Mouse (Mus musculus): ENCODE data around the gene Sbk1. TPM values are rescaled to one million over a fixed set of nuclear protein-coding genes. Genes with fewer than 3 reads are reported as not detected.
A peak's percentile ranks its signal among the peaks of the same experiment; 100 is the strongest.
"Not testable (repeated sequence)": the region's sequence is repeated elsewhere in the genome, so short reads cannot be mapped to it uniquely, and the experiment has no call there.

The Sbk1 gene
- total RNA-seq, 1 experiment from 2014 or later: 45.1 TPM

DNA sequence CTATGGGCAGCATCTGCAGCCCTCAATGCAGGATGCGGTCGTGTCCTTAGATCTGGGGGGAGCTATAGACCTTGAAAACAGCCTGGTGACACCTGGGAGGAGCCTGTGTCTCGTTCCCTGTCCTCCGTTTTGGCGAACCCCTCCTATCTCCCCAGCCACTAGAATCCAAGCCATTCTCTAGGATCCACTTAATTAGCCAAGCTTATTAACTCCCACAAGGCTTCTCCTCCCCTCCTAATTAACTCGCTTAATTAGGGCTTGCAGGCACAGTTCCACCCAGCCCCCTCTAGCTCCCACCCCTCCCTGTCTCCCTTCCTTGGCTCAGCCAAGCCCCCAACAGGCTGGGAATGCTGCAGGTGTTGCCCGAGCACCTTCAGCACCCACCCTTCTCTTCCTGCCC lies 8.5 kb upstream of the Sbk1 start:
- no peak for DNase-seq

DNA sequence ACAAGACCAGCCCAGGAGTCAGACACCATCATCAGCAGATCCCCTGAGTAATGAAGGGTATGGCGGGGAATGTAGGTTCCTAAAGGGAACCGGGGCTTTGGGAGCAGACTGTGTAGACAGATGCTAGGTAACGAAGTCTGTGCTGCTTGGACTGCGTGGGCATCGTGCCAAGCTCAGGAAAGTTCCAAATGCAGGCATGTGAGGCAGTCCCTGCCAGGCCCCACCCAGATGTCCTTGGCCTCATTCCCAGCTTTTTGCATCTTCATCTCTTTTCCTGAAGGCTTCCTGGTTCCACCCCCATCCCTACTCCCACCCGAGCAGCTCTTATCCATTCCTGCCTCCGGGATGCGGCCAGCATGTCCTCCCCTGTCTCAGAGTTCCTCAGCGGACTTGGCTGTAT lies 6.5 kb upstream of the Sbk1 start:
- peak; percentile 89 for DNase-seq

DNA sequence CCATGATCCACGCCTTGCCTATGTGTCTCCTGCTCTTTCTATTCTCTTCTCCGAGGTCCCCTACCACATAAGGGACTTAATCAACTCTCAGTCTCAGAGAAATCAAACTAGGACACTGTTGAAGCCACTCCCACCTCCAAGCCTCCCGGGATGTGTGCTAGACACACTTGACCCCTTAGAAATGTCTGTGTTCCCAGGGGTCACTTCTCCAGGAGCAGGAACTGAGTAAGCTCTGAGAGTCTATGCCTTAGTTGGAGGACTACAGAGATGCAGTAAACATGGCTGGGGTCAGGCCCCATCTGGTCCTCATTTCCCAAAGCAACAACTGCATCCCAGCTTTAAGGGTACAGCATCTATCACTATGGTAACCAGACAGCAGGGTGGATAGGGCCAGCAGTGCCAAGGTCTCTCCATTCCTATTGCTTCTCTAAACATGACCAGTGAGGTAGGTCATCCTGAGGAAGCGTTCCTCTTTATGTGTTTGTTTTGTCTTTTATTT lies 6.0 kb upstream of the Sbk1 start:
- no peak for DNase-seq

DNA sequence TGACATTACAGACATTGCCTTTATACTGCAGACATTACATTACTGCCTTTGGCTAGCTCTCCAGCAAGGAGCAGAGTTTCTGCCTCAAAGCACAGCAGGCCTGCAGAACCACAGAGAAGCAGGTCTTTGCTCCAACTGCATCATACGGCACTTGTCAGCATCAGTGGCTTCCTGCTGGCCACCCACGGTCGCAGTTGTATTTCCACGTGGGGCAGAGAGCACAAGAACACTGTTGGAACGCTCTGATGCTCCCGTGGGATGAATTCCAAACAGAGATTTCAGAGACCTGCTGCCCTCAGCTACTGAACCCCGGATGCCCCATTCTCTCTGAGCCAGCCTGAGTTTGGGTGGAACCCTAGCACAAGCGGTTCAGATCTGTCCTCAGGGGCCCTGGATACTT lies 4.8 kb upstream of the Sbk1 start:
- DNase-seq: no peak

DNA sequence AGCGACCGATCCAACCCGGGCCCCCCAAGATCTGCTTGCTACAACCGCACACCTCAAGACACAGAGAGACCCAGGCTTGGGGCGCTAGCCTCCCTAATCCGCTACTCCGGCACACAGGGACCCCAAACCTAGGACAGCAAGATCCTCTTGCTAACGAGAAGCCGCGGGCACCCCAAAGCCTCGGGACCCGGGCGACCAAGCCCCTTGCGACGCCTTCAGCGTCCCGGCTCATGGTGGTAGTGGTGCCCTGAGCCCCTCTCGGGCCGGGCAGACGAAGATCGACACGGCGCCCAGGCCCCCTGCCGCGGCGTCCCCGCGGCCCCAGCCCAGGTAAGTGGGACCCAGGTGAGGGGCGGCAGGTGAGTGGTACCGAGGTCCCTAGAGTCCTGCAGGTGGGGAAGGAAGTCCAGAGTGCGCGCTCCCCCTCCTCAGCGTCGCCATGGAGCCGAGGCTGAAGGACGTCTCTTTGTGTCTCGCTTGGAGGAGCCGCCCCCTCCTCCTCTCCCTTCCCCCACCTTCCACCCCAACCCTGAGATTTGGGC lies 422 bp downstream of the Sbk1 start:
- no peak for DNase-seq

DNA sequence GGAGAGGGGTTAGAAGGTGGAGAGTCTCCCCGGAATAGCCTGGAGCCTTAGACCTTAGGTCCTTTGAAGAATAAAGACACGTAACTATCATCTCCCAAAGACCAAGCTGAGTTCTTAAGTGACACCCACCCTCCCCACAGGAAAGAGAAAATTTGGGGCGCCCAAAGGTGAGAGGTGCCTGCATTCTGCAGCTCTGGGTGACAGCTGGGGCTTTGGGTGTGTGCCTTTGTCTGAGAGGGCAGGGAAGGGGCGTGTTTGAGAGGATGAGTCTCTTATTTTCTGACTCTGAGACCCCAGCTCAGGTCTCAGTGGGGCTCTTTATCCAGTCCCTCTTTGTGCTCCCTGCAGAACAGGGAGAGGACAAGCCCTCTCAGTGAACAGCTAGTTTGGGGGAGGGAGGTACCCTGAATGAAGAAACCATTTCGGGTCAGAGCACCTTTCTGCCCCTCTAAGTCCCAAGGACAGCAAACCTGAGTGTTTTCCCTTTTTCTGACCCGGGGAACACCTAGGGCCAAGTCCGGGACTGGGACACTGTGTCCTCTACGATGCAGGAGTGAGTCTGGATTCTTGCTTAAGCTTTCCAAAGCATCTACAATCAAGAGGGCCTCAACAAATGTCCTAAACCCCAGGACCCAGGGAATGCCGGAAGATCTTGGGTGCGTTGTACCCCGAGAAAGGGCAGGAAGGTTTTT lies 1.1 kb downstream of the Sbk1 start:
- DNase-seq: no peak

DNA sequence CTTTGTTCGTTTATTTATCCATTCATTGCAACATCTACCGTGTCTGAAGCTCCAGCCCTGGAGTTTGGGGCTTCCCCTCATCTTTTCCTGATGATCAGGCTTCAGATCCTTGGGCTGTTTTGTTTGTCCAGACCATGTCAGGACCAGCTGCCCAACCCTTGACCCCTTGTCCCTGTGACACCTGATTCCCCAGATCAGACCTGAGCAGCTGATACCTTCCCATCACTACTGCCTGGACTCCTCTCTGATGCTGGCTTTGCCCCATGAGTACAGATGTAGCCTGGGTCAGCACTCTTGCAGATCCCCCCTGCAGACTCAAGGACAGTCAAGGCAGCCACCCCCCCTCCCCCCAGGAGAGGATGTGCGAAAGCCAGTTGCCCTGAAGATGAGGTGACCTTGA lies 1.7 kb downstream of the Sbk1 start:
- DNase-seq: no peak

DNA sequence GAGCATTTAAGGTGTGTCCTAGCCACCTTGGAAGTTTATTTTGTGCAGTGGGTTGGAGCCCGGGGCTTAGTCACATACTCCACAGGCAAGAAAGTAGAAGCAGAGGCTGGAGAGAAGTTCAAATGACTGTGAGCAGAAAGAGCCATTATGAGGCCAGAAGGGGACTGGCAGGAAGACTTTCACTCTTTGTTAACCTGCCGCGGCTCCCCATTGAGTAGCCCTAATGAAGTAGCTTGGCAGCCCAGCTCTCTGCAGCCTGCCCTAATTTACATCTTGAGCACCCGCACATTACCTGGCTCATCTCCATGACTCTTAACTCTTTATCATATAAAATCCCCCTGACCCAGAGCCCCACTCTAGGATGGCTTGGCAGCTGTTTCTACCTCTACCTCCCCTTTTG lies 2.2 kb downstream of the Sbk1 start:
- no peak for DNase-seq

DNA sequence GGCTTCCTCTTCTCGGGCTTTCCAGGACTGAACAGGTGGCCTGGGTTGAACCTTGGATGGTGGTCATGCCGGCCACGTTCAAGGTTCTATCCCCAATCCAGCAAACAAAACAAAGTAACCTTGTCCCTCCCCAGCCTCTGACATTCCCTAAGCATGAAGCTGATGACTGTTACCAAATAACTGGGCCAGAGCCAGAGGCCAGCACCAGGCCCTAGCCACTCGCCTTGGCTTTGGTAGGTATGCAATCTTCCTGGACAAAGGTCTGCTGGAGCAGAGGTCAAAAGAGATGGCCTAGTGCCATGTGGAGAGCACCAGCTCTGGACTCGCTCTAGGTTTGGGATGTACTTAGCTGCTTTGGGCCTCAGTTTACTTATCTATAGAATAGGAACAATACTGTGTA lies 3.3 kb downstream of the Sbk1 start:
- DNase-seq: peak; percentile 86

DNA sequence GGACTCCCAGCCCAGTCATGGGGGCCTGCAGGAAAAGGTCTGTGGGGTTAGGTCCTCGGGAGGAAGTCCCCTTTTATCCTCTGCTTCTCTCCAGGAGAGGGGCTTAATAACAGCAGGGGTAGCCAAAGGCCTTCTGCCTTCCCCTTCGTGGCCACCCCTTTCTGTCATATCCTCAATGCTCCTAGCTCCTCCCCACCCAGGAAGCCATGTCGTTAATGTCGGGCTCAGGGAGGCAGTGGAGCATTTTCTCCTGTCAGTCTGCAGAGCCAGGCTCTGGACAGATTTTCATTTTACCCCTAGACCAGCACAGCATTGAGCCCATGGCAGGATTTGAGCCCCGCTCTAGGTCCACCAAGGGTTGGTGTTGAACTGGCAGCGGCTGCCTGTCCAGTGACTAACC lies 3.9 kb downstream of the Sbk1 start:
- DNase-seq: no peak

DNA sequence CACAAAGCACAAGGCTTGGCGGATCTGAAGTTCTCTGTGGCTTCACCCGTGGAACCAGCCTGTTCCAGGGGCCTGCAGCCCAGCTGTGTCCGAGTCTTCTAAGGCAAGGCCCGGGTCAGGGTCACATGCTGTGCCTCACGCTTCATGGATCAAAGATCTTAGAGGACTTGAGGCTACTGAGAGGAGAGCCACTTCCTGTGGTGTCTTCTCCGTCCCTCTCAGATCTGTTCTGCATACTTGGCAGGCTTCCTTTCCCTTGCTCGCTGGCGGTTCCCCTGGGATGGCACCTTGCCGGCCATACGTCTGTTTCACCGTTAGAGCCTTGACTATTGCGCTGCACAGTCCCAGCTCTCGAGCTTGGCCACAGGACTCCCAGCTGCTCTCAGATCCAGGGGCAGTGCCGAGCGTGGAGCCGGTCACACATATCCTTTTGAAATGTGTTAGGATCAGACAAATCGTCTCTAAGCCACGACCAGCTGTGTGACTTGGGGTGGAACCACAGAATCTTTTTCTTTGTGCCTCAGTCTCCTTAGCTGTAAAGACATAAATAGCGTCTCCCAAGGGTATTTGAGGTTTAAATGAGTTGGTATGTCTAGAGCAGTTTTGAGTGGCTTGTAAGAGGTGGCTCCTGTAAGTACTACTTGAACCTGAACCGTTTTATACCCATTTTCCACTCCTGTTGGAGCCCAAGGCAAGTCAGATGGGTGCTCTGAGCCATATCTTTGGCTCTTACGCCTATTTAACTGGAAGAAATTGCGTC lies 5.3 kb downstream of the Sbk1 start:
- DNase-seq: no peak

DNA sequence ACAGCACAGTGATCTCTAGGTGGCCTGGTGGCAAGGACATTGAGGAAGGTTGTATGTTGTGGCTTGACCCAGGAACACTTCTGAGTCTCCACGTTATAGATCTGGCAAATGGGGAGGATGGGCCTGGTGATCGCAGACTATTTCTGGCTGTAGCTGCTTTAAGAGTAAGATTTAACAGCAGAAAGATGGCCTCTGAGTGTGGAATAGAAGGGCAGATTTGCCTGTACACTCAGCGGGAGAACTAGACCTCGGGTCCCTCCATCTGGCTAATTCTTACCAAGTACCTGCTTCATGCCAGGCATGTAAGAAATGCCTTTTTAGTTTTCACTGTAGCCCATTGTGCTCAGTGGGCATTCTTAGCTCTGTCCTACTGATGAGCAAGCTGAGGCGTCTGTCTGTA lies 6.4 kb downstream of the Sbk1 start:
- no peak for DNase-seq

DNA sequence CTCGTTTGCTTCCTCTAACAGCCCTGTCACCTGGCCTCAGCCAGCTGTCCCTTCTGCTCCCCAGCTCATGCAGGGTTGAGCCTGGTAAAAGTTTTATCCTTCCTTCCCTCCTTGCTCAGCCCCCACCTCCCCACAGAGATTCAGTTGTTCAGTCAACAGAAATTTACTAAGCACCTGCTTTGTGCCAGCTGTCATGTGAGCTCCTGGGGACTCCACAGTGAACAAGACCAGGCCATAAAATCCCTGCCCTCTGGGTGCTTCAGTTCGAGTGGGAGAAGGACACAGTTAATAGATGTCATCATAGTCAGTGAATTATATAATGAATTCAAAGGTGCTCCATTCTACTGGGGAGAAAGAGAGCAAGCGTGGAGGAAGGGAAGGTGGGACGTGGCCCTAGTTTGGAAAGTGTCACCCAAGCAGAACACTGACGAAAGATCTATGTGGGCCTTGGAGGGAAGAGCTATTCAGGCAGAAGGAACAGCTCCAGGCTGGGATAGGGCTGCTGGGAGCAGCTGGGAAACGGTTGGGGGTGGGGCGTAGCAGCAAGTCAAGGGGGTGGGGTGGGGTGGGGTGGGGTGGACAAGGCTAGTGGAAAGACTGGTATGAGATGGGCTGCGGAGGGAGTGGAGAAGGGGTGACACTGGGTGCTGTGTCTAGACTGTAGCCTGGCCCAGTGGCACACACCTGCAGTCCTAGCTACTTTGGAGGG lies 7.5 kb downstream of the Sbk1 start:
- DNase-seq: no peak

DNA sequence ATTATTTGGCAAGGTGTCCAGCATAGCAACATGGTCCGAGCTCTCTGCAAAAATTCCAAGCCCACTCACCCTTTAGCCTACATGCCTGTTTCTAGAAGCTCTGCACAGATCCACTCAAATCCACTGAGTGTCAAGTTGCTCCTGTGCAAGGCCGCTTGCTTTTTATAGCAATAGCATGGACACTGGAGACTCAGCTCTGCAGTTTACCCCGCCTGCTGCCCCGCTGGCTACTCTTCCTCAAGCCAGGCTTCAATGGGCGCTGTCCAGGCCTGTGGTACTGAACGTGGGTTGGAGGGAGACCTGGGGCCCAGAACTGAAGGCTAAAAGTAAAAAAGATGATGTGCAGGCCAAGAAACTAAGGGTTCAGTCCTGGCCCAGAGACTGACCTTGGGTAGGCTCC lies 8.3 kb downstream of the Sbk1 start:
- DNase-seq: peak; percentile 75

DNA sequence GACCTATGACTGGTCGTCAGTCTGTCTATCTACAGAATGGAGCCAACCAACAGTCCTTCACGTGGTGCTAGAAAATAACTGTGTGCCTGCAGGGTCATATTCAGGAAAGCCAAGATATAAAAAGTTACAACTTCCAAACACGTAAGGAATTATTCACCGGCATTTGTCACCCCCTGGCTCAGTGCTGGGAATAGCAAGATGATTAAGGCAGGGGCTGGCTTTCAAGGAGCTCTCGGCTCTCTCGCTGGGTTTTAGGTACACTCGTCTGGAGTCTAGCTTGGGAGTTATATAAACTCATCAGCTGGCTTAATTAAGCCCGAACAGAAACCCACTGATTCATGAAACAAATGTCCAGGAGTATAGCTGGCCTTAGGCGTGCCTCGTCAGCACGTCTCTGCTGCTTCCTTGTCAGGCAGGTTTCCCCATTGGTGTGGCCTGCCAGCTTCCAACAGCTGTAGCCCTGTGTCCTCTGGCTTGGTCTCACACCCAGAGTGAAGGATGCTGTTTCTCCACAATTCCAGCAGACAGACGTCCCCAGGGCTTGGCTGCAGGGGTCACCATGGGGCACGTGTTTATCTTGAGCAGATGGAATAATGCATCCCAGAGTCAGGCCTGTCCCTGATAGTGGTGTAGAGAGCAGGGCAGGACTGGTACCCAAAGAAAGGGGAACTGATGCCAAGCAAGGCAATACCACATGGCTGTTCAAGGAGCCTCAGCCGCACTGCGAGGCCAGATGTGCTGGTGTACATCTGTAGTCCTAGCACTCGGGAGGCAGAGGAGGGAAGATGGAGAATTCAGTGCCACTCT lies 9.7 kb downstream of the Sbk1 start:
- no peak for DNase-seq

DNA sequence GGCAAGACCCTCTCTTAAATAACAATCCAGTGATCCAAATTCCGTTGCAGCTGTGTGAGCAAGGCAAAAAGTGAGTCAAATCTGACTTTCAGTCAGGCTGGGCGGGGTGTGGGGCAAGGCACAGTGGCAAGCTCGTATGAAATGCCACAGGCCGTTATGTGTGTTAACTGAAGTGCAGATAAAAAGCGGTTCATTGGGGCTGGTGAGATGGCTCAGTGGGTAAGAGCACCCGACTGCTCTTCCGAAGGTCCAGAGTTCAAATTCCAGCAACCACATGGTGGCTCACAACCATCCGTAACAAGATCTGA lies 10.2 kb downstream of the Sbk1 start:
- not testable (repeated sequence) for DNase-seq

DNA sequence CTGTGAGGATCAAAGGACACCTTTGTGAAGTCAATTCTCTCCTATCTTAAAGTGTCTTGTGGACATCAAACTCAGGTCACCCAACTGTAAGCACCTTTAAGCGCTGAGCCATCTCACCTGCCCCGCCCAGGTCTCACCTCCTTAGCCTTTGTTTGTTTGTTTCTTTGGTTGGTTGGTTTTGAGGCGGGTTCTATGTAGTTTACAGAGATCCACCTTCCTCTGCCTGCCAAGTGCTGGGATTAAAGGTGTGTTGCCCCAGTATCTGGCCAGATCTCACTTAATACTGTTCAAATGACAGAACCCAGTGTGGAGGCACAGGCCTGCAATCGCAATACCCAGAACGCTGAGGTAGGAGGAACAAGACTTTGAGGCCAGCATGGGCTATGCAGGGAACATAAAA lies 11.6 kb downstream of the Sbk1 start:
- no peak for DNase-seq

DNA sequence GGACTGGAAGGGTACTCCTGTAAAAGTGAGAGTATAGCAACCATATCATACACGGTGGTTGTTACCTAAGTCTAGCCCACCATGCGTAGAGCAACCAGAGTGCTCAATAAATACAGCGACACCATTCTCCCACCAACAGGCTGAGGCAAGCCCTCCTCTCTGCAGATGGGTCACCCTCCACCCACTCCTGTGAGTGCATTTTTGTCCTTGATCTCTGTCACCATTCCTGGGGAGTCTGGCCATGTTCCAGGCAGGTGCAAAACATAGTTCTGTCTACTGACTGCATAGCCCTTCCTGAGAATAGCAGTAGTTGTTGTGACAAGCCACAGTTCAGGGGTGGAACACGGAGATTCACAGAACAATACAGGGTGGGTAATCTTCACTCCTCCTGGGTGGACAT lies 12.0 kb downstream of the Sbk1 start:
- no peak for DNase-seq

DNA sequence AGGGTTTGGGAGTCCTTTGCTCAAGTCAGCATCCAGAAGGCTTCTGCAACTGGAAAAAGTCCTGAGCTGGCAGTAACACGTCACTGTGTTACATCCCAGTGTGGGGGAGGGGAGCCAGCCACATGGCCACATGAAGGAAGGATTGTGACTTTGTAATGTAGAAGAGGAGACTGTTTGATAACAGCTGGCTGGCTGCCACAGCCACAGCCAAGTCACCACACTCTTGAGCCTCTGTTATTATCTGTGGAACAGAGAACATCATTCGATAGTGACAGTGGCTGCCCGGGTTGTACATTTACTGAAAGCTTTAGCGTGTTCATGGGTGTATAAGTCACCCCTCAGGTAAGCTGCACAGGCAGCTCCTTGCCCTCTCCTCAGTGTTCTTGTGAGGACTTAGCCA lies 12.4 kb downstream of the Sbk1 start:
- peak; percentile 84 for DNase-seq

DNA sequence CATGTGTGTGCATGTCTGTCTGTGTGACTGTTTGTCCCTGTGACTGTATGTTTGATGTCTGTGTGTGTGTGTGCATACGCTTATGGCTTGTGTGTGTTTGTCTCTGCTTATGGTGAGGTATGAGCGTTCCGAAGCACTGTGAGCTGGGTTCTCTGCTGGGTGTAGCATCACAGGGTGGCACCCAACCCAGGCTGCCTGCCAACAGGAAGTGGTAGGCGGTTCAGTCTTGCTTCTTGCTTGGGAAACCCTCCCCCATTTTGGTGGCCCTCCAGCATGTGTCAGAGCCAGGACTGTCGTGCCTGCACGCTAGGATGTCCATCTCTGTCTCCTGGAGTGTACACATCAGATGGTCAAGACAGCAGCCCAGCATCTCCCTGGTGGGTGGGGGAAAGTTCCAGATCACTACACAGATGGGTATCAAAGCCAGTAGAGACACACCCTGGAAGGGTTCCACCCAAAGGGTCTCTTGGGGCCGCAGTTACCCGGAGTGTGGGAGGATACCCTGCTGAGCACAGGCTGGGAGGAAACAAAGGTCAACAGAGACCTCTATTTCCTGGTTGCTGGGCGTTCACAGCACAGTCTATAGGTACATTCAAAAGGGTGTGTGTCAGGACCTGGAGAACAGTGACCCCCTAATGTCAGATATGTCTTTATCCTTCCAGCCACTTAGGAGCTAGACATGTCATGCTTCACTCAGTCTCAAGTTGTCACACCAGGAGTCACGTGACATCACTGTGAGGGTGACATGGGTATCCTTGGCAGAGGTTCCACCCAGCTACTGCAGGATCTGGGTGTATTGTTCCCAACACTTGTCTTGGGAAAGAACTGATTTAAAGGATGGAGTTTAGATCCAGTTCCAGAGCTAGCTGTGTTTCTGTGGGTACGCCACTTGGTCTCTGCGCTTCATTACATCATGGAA lies 13.1 kb downstream of the Sbk1 start:
- peak; percentile 80 for DNase-seq

DNA sequence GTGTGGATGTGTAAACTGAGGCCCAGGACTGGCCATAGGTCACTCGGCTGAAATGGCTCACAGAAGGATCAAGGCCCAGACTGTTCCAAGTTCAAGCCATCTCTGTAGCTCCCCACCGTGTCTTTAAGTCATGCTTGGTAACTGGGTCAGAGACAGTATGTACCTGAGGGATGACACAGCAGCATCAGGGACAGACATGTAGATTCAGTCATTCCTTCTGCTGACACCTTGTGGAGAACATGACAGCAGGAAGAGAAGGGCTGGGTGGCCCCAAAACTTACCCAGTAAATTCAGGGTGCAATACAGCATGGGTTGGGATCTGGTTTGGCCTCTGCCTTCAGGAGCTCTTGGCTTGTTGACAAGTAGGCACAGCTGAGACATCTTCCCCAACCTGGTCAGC lies 13.9 kb downstream of the Sbk1 start:
- DNase-seq: no peak

Measured in adrenal gland, postnatal 14 days (tissue).